Mouse (Mus musculus) stomach, postnatal 0 days (tissue): Measurements from ENCODE around the gene Actrt3. TPM values are rescaled to one million over a fixed set of nuclear protein-coding genes. Genes with fewer than 3 reads are reported as not detected.
A peak's percentile ranks its signal among the peaks of the same experiment; 100 is the strongest.

Experiments
- ATAC-seq: fragments of 200-750 bp; cut with Nextera tagmentation; 2 replicates; pipeline ENCODE4 v1.8.0; 2017; ENCODE audit not compliant: low FRiP score, low TSS enrichment
- DNase-seq: peaks from one replicate; pipeline ENCODE4 v3.0.0-alpha.2; 2016; ENCODE audit warnings: low spot score
- H3K27ac ChIP-seq: fragments of 300-500 bp; sonication (generic); replicated peaks from 2 replicates; pipeline ENCODE4 v1.5.1; 2014; ENCODE audit warnings: mild to moderate bottlenecking, control low read depth
- H3K27me3 ChIP-seq: fragments of 300-500 bp; sonication (generic); 2 replicates; pipeline ENCODE4 v1.6.1; 2014; ENCODE audit warnings: low read length; ENCODE audit not compliant: control insufficient read depth, insufficient read depth
- H3K36me3 ChIP-seq: fragments of 300-500 bp; sonication (generic); 2 replicates; pipeline ENCODE4 v1.6.1; 2014; ENCODE audit warnings: low read length, mixed read lengths; ENCODE audit not compliant: control insufficient read depth, insufficient read depth
- H3K4me1 ChIP-seq: fragments of 300-500 bp; sonication (generic); replicated peaks from 2 replicates; pipeline ENCODE4 v1.6.1; 2014; ENCODE audit warnings: antibody characterized with exemption; ENCODE audit not compliant: control insufficient read depth, insufficient read depth
- H3K4me2 ChIP-seq: fragments of 300-500 bp; sonication (generic); replicated peaks from 2 replicates; pipeline ENCODE4 v1.6.1; 2014; ENCODE audit warnings: low read depth, mild to moderate bottlenecking, control low read depth, moderate library complexity
- H3K4me3 ChIP-seq: fragments of 300-500 bp; sonication (generic); 2 replicates; pipeline ENCODE4 v1.5.1; 2014; ENCODE audit warnings: low read depth, low read length, control low read depth
- H3K9ac ChIP-seq: fragments of 300-500 bp; sonication (generic); 2 replicates; pipeline ENCODE4 v1.6.1; 2014; ENCODE audit warnings: mild to moderate bottlenecking, low read length, control low read depth, mixed read lengths
- H3K9me3 ChIP-seq: fragments of 300-500 bp; sonication (generic); 2 replicates; pipeline ENCODE4 v1.6.1; 2016; ENCODE audit warnings: low read length; ENCODE audit not compliant: control insufficient read depth
- CTCF ChIP-seq: IDR thresholded peaks from 2 replicates; pipeline ENCODE4 v1.5.1; 2016; ENCODE audit warnings: antibody characterized with exemption, low read depth, mild to moderate bottlenecking, moderate library complexity
- EP300 ChIP-seq: optimal IDR thresholded peaks from 2 replicates; pipeline ENCODE3; 2016; ENCODE audit warnings: antibody characterized with exemption
- WGBS: fragments of 180-500 bp; shearing (Covaris S2); extraction: QIAGEN DNeasy Blood & Tissue Kit; methylation state at CpG from one replicate; pipeline ENCODE4 v1.1.7; 2014; 5-methylcytosine and 5-hydroxymethylcytosine counted together
- polyA plus RNA-seq: library from polyadenylated mRNA; unstranded; fragments of >200 nt; fragmentation: Nextera tagmentation; extraction: Ambion mirVana; gene quantifications from 2 replicates; pipeline ENCODE4 v1.2.1, GENCODE M21; 2015

Gene Actrt3
- polyA plus RNA-seq, 1 experiment from 2014 or later: not detected

GRCm38 (mm10) chr3:30602065-30602739, 2.5 kb upstream of the Actrt3 start, which contains the start of gene Mynn:
Gene Mynn, plus strand, starts transcription at chr3:30602065.
- peaks cover under 1% of the 10 kb centered on the region; the same call in 1 of the 2 replicates for H3K36me3 ChIP-seq
- H3K4me2 ChIP-seq: peak within 1 kb of the TSS; percentile 75
- H3K4me1 ChIP-seq: peaks cover 7% of the 10 kb centered on the region; the same call in 1 of the 2 replicates
- peak; percentile 96 for ATAC-seq
- H3K9ac ChIP-seq: peak within 1 kb of the TSS; percentile 91
- TF ChIP-seq EP300 (no peak), CTCF (peak; percentile 68)
- under 1% methylated on average over 40 of the region's 40 CpGs for WGBS
- H3K27me3 ChIP-seq: no peaks in the 10 kb centered on the region
- H3K27ac ChIP-seq: peak within 1 kb of the TSS; percentile 97
- H3K4me3 ChIP-seq: peak within 1 kb of the TSS; percentile 88
- H3K9me3 ChIP-seq: no peaks in the 10 kb centered on the region
- peak; percentile 95 for DNase-seq

GRCm38 (mm10) chr3:30601610-30602064, 1.9 kb upstream of the Actrt3 start:
- no peak for TF ChIP-seq CTCF
- TF ChIP-seq EP300: no peak
- no peaks in the 10 kb centered on the region for H3K27me3 ChIP-seq
- under 1% methylated on average over 13 of the region's 13 CpGs for WGBS
- DNase-seq (no peak), ATAC-seq (no peak)
- H3K9me3 ChIP-seq: no peaks in the 10 kb centered on the region
- H3K9ac ChIP-seq: no peak overlapping the region
- H3K4me2 ChIP-seq: peak overlapping the region; percentile 75
- H3K27ac ChIP-seq: peak overlapping the region; percentile 97; the same call in 1 of the 2 replicates
- H3K4me1 ChIP-seq: peaks cover 7% of the 10 kb centered on the region; the same call in 1 of the 2 replicates
- peak overlapping the region; percentile 88 for H3K4me3 ChIP-seq
- no peaks in the 10 kb centered on the region; the same call in 1 of the 2 replicates for H3K36me3 ChIP-seq

GRCm38 (mm10) chr3:30601175-30601574, 1.4 kb upstream of the Actrt3 start:
- DNase-seq: peak; percentile 84
- H3K36me3 ChIP-seq: no peaks in the 10 kb centered on the region; the same call in 1 of the 2 replicates
- under 1% methylated on average over 17 of the region's 17 CpGs for WGBS
- TF ChIP-seq CTCF: no peak
- TF ChIP-seq EP300: no peak
- H3K4me1 ChIP-seq: peaks cover 7% of the 10 kb centered on the region; the same call in 1 of the 2 replicates
- ATAC-seq: peak; percentile 8; the same call in 1 of the 2 replicates
- H3K9ac ChIP-seq: no peak overlapping the region
- H3K4me2 ChIP-seq: peak overlapping the region; percentile 75
- H3K4me3 ChIP-seq: peak overlapping the region; percentile 88
- H3K27me3 ChIP-seq: no peaks in the 10 kb centered on the region
- H3K27ac ChIP-seq: 0 out of 2 replicates have a peak overlapping the region, but pooled peaks have one; percentile 8
- no peaks in the 10 kb centered on the region for H3K9me3 ChIP-seq

- H3K9me3 ChIP-seq: no peaks in the 10 kb centered on the region
- peak overlapping the region; percentile 70 for H3K27ac ChIP-seq
- H3K27me3 ChIP-seq: no peaks in the 10 kb centered on the region
- WGBS: 1% methylated on average over 14 of the region's 14 CpGs
- peak overlapping the region; percentile 48 for H3K9ac ChIP-seq
- peak overlapping the region; percentile 75 for H3K4me2 ChIP-seq
- H3K36me3 ChIP-seq: no peaks in the 10 kb centered on the region; the same call in 1 of the 2 replicates
- H3K4me3 ChIP-seq: peak overlapping the region; percentile 88
- DNase-seq (peak; percentile 37), ATAC-seq (no peak)
- H3K4me1 ChIP-seq: peaks cover 7% of the 10 kb centered on the region; the same call in 1 of the 2 replicates
- TF ChIP-seq EP300 (no peak), CTCF (no peak)
Measured at GRCm38 (mm10) chr3:30600717-30601116, 978 bp upstream of the Actrt3 start.

- no peak for DNase-seq
- no peaks in the 10 kb centered on the region for H3K36me3 ChIP-seq
Measured at GRCm38 (mm10) chr3:30597271-30597670, 2.5 kb downstream of the Actrt3 start.

More at GRCm38 (mm10) chr3:30597271-30597670, 2.5 kb downstream of the Actrt3 start:
- no peak for ATAC-seq
- H3K4me1 ChIP-seq: peaks cover 5% of the 10 kb centered on the region; the same call in 1 of the 2 replicates
- H3K27ac ChIP-seq: no peak overlapping the region
- no peak overlapping the region for H3K4me2 ChIP-seq
- H3K27me3 ChIP-seq: no peaks in the 10 kb centered on the region
- no peak for TF ChIP-seq EP300
- 74% methylated on average over 7 of the region's 7 CpGs for WGBS
- H3K9ac ChIP-seq: no peak overlapping the region
- no peaks in the 10 kb centered on the region for H3K9me3 ChIP-seq
- no peak overlapping the region for H3K4me3 ChIP-seq
